Mouse (Mus musculus): ENCODE results near the gene Gm10160.
"Not testable (repeated sequence)": the region's sequence is repeated elsewhere in the genome, so short reads cannot be mapped to it uniquely, and the experiment has no call there.

The Gm10160 gene

DNA sequence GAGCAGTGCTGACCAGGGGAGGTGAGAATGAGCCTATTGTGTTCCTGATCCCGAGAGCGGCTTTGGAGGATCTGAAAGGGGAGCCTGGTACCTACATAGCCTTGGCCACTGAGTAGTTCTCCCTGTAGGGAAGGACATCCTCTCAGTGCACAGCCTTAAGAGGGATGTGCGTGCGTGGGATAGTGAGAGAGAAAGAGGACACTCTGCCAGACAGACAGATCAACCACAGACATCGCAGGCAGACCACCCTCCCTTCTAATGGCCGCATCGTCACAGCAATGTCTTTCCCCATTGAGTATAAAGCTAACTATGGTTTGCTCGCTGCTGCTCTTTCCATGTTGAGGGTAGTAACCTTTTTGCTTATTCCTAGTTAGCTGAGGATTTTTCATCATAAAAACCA, 11.7 kb downstream of the Gm10160 start:
- TF ChIP-seq NANOG (IDR thresholded peaks at IDR 0.05; ENCODE audit: borderline replicate concordance, low read length) (no peak), POU5F1 (IDR thresholded peaks at IDR 0.05; ENCODE audit: borderline replicate concordance, low read length) (no peak), CTCF (conservative IDR thresholded peaks at IDR 0.05; ENCODE audit: low read length) (no peak)

DNA sequence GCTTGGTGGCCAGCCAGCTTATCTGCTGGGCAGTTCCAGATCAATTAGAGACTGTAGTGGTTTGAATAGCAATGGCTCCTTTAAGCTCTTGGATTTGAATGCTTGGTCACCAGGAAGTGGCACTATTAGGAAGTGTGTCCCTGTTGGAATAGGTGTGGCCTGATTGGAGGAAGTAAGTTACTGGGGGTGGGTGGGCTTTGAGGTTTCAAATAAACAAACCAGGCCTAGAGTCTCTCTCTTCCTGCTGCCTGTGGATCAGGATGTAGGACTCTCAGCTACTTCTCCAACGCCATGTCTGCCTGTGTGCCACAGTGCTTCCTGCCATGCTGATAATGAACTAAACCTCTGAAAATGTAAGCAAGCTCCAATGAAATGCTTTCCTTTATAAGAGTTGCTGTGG, 12.6 kb downstream of the Gm10160 start:
- Histone ChIP-seq H3K4me3 (replicated peaks; ENCODE audit: low read length) (no peak overlapping the region), H3K9me3 (ENCODE audit: low read length) (no peaks in the 10 kb centered on the region), H3K4me1 (replicated peaks; ENCODE audit: low read depth, low read length) (0 out of 2 replicates have a peak, but pooled peaks cover 2% of the 10 kb centered on the region), H3K36me3 (ENCODE audit: insufficient read depth, low read length) (no peaks in the 10 kb centered on the region), H3K27me3 (ENCODE audit: insufficient read depth, low read length) (no peaks in the 10 kb centered on the region; the same call in 1 of the 2 replicates)
- TF ChIP-seq NANOG (IDR thresholded peaks at IDR 0.05; ENCODE audit: borderline replicate concordance, low read length) (no peak), POU5F1 (IDR thresholded peaks at IDR 0.05; ENCODE audit: borderline replicate concordance, low read length) (no peak), CTCF (conservative IDR thresholded peaks at IDR 0.05; ENCODE audit: low read length) (no peak)

More for the DNA sequence above, 11.7 kb downstream of the Gm10160 start:
- 0 out of 2 replicates have a peak, but pooled peaks cover 2% of the 10 kb centered on the region for H3K4me1 ChIP-seq (replicated peaks; ENCODE audit: low read depth, low read length)
- H3K27me3 ChIP-seq (ENCODE audit: insufficient read depth, low read length) = no peaks in the 10 kb centered on the region; the same call in 1 of the 2 replicates
- no peaks in the 10 kb centered on the region for H3K9me3 ChIP-seq (ENCODE audit: low read length)
- no peaks in the 10 kb centered on the region for H3K36me3 ChIP-seq (ENCODE audit: insufficient read depth, low read length)
- no peak overlapping the region for H3K4me3 ChIP-seq (replicated peaks; ENCODE audit: low read length)

DNA sequence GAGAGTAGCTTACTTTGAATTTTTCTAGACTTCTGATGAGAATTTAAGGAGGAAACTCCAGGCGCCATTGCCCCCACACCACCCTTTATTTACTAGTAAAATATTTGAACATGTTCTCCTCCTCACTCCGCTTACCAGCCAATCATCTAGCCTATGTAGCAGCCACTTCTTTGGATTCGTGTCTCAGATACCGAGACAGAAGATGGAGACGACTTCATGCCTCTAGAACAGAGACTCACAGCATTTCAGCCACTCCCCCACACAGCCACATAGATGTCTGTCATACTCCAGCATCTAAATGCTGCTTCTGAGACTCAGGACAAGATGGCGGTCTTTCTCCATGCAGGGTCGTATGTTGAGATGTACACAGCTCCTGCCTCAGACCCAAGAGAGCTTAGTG, 13.5 kb downstream of the Gm10160 start:
- Histone ChIP-seq H3K27me3 (ENCODE audit: insufficient read depth, low read length) (no peaks in the 10 kb centered on the region; the same call in 1 of the 2 replicates), H3K9me3 (ENCODE audit: low read length) (0 out of 2 replicates have a peak, but pooled peaks cover under 1% of the 10 kb centered on the region), H3K36me3 (ENCODE audit: insufficient read depth, low read length) (no peaks in the 10 kb centered on the region), H3K4me3 (replicated peaks; ENCODE audit: low read length) (no peak overlapping the region), H3K4me1 (replicated peaks; ENCODE audit: low read depth, low read length) (no peaks in the 10 kb centered on the region)
- TF ChIP-seq NANOG (IDR thresholded peaks at IDR 0.05; ENCODE audit: borderline replicate concordance, low read length) (no peak), POU5F1 (IDR thresholded peaks at IDR 0.05; ENCODE audit: borderline replicate concordance, low read length) (no peak), CTCF (conservative IDR thresholded peaks at IDR 0.05; ENCODE audit: low read length) (no peak)

DNA sequence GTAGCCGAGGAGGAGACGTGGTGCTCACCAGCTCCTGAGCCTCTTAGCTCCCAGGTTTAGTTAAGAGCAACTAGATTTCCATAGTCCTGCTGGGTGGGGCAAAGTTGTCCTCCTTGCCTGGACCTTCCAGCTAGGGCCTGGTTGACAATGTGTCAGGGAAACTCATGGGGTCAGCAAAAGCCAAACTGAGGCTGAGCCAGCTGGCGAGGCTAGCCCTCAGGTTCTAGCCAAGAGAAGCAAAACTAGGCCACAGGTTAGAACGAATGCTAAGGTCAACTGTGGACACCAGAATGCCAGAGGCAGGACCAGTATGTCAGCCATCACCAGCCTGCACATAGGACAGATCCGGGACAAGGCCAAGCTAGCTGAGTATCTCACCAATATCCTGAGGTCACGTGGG, 14.2 kb downstream of the Gm10160 start:
- H3K9me3 ChIP-seq (ENCODE audit: low read length) = peaks cover 7% of the 10 kb centered on the region
- TF ChIP-seq NANOG (IDR thresholded peaks at IDR 0.05; ENCODE audit: borderline replicate concordance, low read length) (no peak), POU5F1 (IDR thresholded peaks at IDR 0.05; ENCODE audit: borderline replicate concordance, low read length) (no peak), CTCF (conservative IDR thresholded peaks at IDR 0.05; ENCODE audit: low read length) (no peak)
- H3K36me3 ChIP-seq (ENCODE audit: insufficient read depth, low read length) = no peaks in the 10 kb centered on the region
- H3K27me3 ChIP-seq (ENCODE audit: insufficient read depth, low read length) = no peaks in the 10 kb centered on the region; the same call in 1 of the 2 replicates
- no peak overlapping the region for H3K4me3 ChIP-seq (replicated peaks; ENCODE audit: low read length)
- H3K4me1 ChIP-seq (replicated peaks; ENCODE audit: low read depth, low read length) = no peaks in the 10 kb centered on the region

DNA sequence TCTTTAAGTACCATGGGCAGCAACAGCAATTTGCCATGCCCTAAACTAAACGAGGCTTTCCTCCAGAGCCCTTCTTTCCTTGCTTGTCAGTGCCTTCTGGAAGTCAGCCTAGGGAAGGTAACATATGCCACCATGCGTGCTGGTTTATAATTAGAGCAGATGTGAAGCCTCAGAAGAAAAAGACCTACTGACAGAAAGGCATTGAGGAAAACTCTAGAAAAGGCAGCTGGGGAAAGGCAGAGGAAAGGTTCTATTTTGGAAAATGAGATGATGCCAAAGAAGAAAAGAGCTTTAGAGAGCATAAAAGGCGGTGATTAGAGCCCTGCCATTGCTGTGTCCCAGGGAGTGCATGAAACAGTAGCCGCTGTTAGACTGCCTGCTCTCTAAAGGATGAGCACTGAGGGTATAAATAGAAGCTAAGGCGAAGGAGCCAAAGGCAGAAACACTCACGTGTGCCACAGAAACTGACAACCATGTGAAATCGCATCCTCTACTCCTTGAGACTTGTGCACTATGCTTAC, 14.9 kb downstream of the Gm10160 start:
- H3K27me3 ChIP-seq (ENCODE audit: insufficient read depth, low read length) = no peaks in the 10 kb centered on the region; the same call in 1 of the 2 replicates
- TF ChIP-seq NANOG (IDR thresholded peaks at IDR 0.05; ENCODE audit: borderline replicate concordance, low read length) (no peak), POU5F1 (IDR thresholded peaks at IDR 0.05; ENCODE audit: borderline replicate concordance, low read length) (no peak)
- no peaks in the 10 kb centered on the region for H3K4me1 ChIP-seq (replicated peaks; ENCODE audit: low read depth, low read length)
- peaks cover 14% of the 10 kb centered on the region for H3K9me3 ChIP-seq (ENCODE audit: low read length)
- H3K36me3 ChIP-seq (ENCODE audit: insufficient read depth, low read length) = no peaks in the 10 kb centered on the region
- H3K4me3 ChIP-seq (replicated peaks; ENCODE audit: low read length) = no peak overlapping the region

DNA sequence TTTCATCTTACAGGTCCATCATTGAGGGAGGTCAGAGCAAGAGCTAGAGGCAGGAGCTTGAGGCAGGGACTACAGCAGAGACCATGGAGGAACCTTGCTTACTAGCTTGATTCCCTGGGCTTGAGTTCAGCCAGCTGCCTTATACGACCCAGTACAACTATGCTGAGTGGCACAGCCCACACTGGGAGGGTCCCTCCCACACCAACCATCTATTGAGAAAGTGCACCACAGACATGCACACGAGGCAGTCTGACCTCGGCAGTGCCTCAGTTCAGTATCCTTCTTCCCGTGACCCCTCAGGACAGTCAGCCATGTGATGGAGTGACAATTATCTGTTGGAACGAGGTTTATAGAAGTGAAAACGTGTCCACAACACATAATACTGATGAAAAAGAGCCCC, 15.8 kb downstream of the Gm10160 start:
- Histone ChIP-seq H3K36me3 (ENCODE audit: insufficient read depth, low read length) (no peaks in the 10 kb centered on the region), H3K4me1 (replicated peaks; ENCODE audit: low read depth, low read length) (no peaks in the 10 kb centered on the region), H3K9me3 (ENCODE audit: low read length) (peaks cover 14% of the 10 kb centered on the region), H3K4me3 (replicated peaks; ENCODE audit: low read length) (no peak overlapping the region), H3K27me3 (ENCODE audit: insufficient read depth, low read length) (no peaks in the 10 kb centered on the region; the same call in 1 of the 2 replicates)
- TF ChIP-seq POU5F1 (IDR thresholded peaks at IDR 0.05; ENCODE audit: borderline replicate concordance, low read length) (no peak), CTCF (conservative IDR thresholded peaks at IDR 0.05; ENCODE audit: low read length) (no peak), NANOG (IDR thresholded peaks at IDR 0.05; ENCODE audit: borderline replicate concordance, low read length) (no peak)

DNA sequence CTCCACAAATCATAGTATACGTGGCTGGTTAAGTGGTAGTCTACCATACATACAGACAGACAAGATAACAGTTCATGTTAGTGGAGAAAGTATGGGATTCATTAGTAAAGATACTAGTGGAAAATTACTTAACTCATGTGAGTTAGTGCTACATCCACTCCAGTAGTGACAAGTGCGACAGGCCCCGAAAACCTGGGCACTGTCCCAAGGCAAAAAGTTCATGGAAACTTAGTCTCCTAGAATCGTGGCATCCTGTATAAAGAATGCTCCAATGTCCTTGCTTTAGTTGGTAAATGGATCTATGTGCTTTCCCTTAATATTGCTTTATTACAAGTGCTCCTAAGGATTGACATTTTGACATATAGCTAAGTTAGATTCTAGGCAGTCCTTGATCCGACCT, 17.8 kb downstream of the Gm10160 start:
- peaks cover 14% of the 10 kb centered on the region for H3K9me3 ChIP-seq (ENCODE audit: low read length)
- H3K4me3 ChIP-seq (replicated peaks; ENCODE audit: low read length) = not testable (repeated sequence)

DNA sequence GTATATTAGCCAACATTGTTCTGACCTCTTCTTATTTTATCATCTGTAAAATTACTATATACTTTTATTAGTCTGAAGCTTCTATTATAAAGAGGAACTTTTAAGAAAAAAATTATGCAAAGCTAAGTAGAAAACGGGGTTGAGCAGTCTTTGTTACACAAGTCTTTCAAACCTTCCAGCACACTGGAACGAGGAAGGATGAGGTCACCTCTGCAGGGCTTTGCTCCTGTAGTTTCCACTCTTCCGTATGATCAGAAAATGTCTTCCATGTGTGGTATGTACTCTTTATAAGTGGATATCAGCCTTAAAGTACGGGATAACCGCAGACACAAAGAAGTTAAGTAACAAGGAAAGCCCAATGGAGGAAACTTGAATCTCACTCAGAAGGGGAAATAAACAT, 20.2 kb downstream of the Gm10160 start:
- peaks cover 14% of the 10 kb centered on the region for H3K9me3 ChIP-seq (ENCODE audit: low read length)
- H3K36me3 ChIP-seq (ENCODE audit: insufficient read depth, low read length) = no peaks in the 10 kb centered on the region
- TF ChIP-seq CTCF (conservative IDR thresholded peaks at IDR 0.05; ENCODE audit: low read length) = no peak
- no peak for TF ChIP-seq POU5F1 (IDR thresholded peaks at IDR 0.05; ENCODE audit: borderline replicate concordance, low read length)
- TF ChIP-seq NANOG (IDR thresholded peaks at IDR 0.05; ENCODE audit: borderline replicate concordance, low read length) = no peak
- no peak overlapping the region for H3K4me3 ChIP-seq (replicated peaks; ENCODE audit: low read length)
- no peaks in the 10 kb centered on the region for H3K4me1 ChIP-seq (replicated peaks; ENCODE audit: low read depth, low read length)
- H3K27me3 ChIP-seq (ENCODE audit: insufficient read depth, low read length) = no peaks in the 10 kb centered on the region

More for the DNA sequence above, 17.8 kb downstream of the Gm10160 start:
- H3K4me1 ChIP-seq (replicated peaks; ENCODE audit: low read depth, low read length); H3K36me3 ChIP-seq (ENCODE audit: insufficient read depth, low read length); H3K27me3 ChIP-seq (ENCODE audit: insufficient read depth, low read length): not testable (repeated sequence)

DNA sequence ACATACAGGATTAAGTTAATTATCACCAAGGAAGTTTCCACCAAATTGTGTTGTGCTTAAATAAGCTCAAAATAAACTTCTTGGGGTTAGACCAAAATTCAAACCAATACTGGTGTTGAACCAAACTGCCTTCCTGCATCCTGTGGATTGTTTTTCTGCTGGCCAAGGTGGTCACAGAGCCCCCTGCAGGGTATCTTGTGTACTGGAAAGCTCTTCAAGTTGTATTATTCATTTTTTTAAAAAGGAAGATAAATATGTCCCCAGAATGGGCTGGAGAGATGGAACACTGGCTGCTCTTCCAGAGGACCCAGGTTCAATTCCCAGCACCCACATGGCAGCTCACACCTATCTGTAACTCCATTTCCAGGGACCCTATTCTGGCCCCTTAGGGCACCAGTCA, 20.7 kb downstream of the Gm10160 start:
- Histone ChIP-seq H3K27me3 (ENCODE audit: insufficient read depth, low read length) (no peaks in the 10 kb centered on the region), H3K4me3 (replicated peaks; ENCODE audit: low read length) (no peak overlapping the region), H3K9me3 (ENCODE audit: low read length) (peaks cover 14% of the 10 kb centered on the region), H3K4me1 (replicated peaks; ENCODE audit: low read depth, low read length) (no peaks in the 10 kb centered on the region; the same call in 1 of the 2 replicates), H3K36me3 (ENCODE audit: insufficient read depth, low read length) (no peaks in the 10 kb centered on the region)
- TF ChIP-seq NANOG (IDR thresholded peaks at IDR 0.05; ENCODE audit: borderline replicate concordance, low read length) (no peak), CTCF (conservative IDR thresholded peaks at IDR 0.05; ENCODE audit: low read length) (peak; percentile 26), POU5F1 (IDR thresholded peaks at IDR 0.05; ENCODE audit: borderline replicate concordance, low read length) (no peak)
